Mouse (Mus musculus): ENCODE results near the gene Ube2s.

- TF ChIP-seq CTCF (IDR thresholded peaks at IDR 0.05; ENCODE audit: extremely low read depth, insufficient read length, insufficient replicate concordance, low read depth, low read length) (no peak), POLR2A (IDR thresholded peaks at IDR 0.05; ENCODE audit: low read depth, low read length) (no peak)
Measured at GRCm38 (mm10) chr7:4844245-4844916, 32.0 kb upstream of the Ube2s start, which contains the start of gene Shisa7.
